Mouse (Mus musculus) heart, embryonic 12.5 days (tissue): Measurements from ENCODE around the gene Zscan2. TPM values are rescaled to one million over a fixed set of nuclear protein-coding genes. Genes with fewer than 3 reads are reported as not detected.

ENCODE experiments used
- ATAC-seq: fragments of 200-750 bp; cut with Nextera tagmentation; 2 replicates; pipeline ENCODE4 v1.8.0; 2017; ENCODE audit warnings: moderate TSS enrichment, moderate library complexity; ENCODE audit not compliant: insufficient number of reproducible peaks, low FRiP score
- H3K27ac ChIP-seq: fragments of 300-500 bp; sonication (generic); 2 replicates; pipeline ENCODE4 v1.5.1; 2016; ENCODE audit warnings: mild to moderate bottlenecking, moderate library complexity; ENCODE audit not compliant: poor library complexity, severe bottlenecking
- H3K27me3 ChIP-seq: fragments of 300-500 bp; sonication (generic); replicated peaks from 2 replicates; pipeline ENCODE4 v1.6.1; 2016; ENCODE audit warnings: mild to moderate bottlenecking, moderate library complexity
- H3K36me3 ChIP-seq: fragments of 300-500 bp; sonication (generic); 2 replicates; pipeline ENCODE4 v1.6.1; 2016; ENCODE audit warnings: mild to moderate bottlenecking, moderate library complexity
- H3K4me1 ChIP-seq: fragments of 300-500 bp; sonication (generic); replicated peaks from 2 replicates; pipeline ENCODE4 v1.6.1; 2016; ENCODE audit warnings: mild to moderate bottlenecking
- H3K4me2 ChIP-seq: fragments of 300-500 bp; sonication (generic); 2 replicates; pipeline ENCODE4 v1.6.1; 2016; ENCODE audit warnings: mild to moderate bottlenecking, moderate library complexity
- H3K4me3 ChIP-seq: fragments of 300-500 bp; sonication (generic); 2 replicates; pipeline ENCODE4 v1.5.1; 2016; ENCODE audit warnings: mild to moderate bottlenecking
- H3K9ac ChIP-seq: fragments of 300-500 bp; sonication (generic); 2 replicates; pipeline ENCODE4 v1.6.1; 2016; ENCODE audit warnings: mild to moderate bottlenecking, moderate library complexity
- H3K9me3 ChIP-seq: fragments of 300-500 bp; sonication (generic); replicated peaks from 2 replicates; pipeline ENCODE4 v1.6.1; 2016; ENCODE audit warnings: mild to moderate bottlenecking, moderate library complexity
- WGBS: fragments of 180-500 bp; shearing (Covaris S2); methylation state at CpG from one replicate; pipeline ENCODE4 v1.1.7; 2016; 5-methylcytosine and 5-hydroxymethylcytosine counted together
- polyA plus RNA-seq: library from polyadenylated mRNA; unstranded; fragments of >200 nt; fragmentation: Nextera tagmentation; extraction: Ambion mirVana; gene quantifications from 2 replicates; pipeline ENCODE4 v1.2.1, GENCODE M21; 2016

The Zscan2 gene
- polyA plus RNA-seq, 1 experiment from 2014 or later: 2.0 TPM

DNA sequence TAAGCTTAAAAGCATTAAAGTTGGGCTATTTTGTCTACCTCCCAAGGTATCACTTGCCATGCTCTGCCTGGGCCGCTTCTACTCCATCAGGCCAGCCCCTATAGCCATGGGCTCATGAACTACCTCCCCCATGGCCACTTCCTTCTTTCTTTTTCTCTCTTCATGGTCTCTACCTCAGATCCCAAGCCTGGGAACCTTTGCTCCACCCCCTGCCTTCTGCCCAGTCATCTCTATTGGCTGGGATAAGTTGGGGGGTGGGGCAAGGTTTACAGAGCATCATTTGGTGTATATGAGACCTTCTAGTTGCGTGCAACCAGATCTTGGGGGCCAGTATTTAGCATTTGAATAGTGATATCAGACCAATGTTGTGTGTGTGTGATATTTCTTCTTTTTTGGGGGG, 1.8 kb downstream of the Zscan2 start:
- H3K4me1 ChIP-seq: peaks cover 52% of the 10 kb centered on the region
- H3K4me3 ChIP-seq: no peak overlapping the region
- H3K27me3 ChIP-seq: no peaks in the 10 kb centered on the region
- H3K36me3 ChIP-seq: peaks cover 39% of the 10 kb centered on the region
- no peaks in the 10 kb centered on the region for H3K9me3 ChIP-seq
- no peak overlapping the region for H3K4me2 ChIP-seq
- 92% methylated on average over 2 of the region's 2 CpGs for WGBS
- H3K27ac ChIP-seq: no peak overlapping the region
- no peak overlapping the region for H3K9ac ChIP-seq
- no peak for ATAC-seq

GRCm38 (mm10) chr7:80863520-80863919, 2.8 kb downstream of the Zscan2 start:
- H3K9me3 ChIP-seq: no peaks in the 10 kb centered on the region
- H3K4me2 ChIP-seq: 0 out of 2 replicates have a peak overlapping the region, but pooled peaks have one; percentile 1
- no peak overlapping the region for H3K4me3 ChIP-seq
- H3K9ac ChIP-seq: no peak overlapping the region
- no peaks in the 10 kb centered on the region for H3K27me3 ChIP-seq
- H3K4me1 ChIP-seq: peaks cover 52% of the 10 kb centered on the region
- H3K27ac ChIP-seq: peak overlapping the region; percentile 55; the same call in 1 of the 2 replicates
- 83% methylated on average over 5 of the region's 5 CpGs for WGBS
- no peak for ATAC-seq
- peaks cover 49% of the 10 kb centered on the region for H3K36me3 ChIP-seq

GRCm38 (mm10) chr7:80864151-80864550, 3.4 kb downstream of the Zscan2 start:
- Histone ChIP-seq H3K27me3 (no peaks in the 10 kb centered on the region), H3K9ac (no peak overlapping the region), H3K4me1 (peaks cover 52% of the 10 kb centered on the region), H3K9me3 (no peaks in the 10 kb centered on the region), H3K36me3 (peaks cover 55% of the 10 kb centered on the region), H3K4me3 (no peak overlapping the region), H3K4me2 (no peak overlapping the region), H3K27ac (peak overlapping the region; percentile 55; the same call in 1 of the 2 replicates)
- no peak for ATAC-seq
- 73% methylated on average over 1 of the region's 1 CpGs for WGBS

- 53% methylated on average over 8 of the region's 8 CpGs for WGBS
- H3K27me3 ChIP-seq: no peaks in the 10 kb centered on the region
- 0 out of 2 replicates have a peak overlapping the region, but pooled peaks have one; percentile 4 for H3K9ac ChIP-seq
- peak overlapping the region; percentile 30; the same call in 1 of the 2 replicates for H3K4me2 ChIP-seq
- peak overlapping the region; percentile 50 for H3K27ac ChIP-seq
- ATAC-seq: 0 out of 2 replicates have a peak, but pooled peaks have one; percentile 12
- H3K4me3 ChIP-seq: no peak overlapping the region
- peaks cover 62% of the 10 kb centered on the region for H3K36me3 ChIP-seq
- H3K4me1 ChIP-seq: peaks cover 52% of the 10 kb centered on the region
- H3K9me3 ChIP-seq: no peaks in the 10 kb centered on the region
Observed at GRCm38 (mm10) chr7:80864831-80865230, 4.1 kb downstream of the Zscan2 start.

GRCm38 (mm10) chr7:80865521-80865920, 4.8 kb downstream of the Zscan2 start:
- Histone ChIP-seq H3K4me1 (peaks cover 48% of the 10 kb centered on the region), H3K4me3 (no peak overlapping the region), H3K9ac (no peak overlapping the region), H3K9me3 (no peaks in the 10 kb centered on the region), H3K36me3 (peaks cover 69% of the 10 kb centered on the region), H3K4me2 (0 out of 2 replicates have a peak overlapping the region, but pooled peaks have one; percentile 30), H3K27ac (peak overlapping the region; percentile 50), H3K27me3 (no peaks in the 10 kb centered on the region)
- WGBS: 84% methylated on average over 7 of the region's 7 CpGs
- ATAC-seq: no peak

DNA sequence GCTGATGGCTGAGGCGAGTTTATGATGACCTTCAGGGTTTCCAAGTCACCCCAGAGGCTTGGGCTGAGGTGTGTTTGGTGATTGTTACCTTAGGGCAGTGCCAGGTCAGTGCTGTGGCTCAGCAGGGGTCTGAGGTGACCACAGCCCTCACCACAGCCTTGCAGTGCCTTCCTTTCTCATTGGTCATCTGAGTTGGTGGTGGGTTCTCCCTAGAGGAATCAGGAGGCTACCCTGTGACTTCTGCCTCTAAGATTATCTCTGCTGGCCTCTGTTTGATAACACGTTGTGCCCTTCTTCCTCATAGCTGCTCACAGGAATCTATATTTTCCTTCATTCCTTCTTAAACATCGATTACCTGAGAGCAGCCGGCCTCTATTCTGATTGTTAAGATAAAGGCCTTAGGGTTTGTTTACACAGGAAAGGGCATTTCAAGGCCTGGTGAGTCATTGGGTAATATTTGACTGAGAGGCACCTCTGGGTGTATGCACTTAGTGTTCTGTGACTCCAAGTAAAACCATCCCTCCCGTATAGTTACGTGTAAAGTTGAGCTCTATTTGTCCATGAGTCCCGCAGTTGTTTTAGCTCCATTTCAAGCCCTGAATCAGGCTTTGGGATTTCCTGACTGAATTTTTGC, 5.9 kb downstream of the Zscan2 start:
- no peak overlapping the region for H3K4me3 ChIP-seq
- peaks cover 46% of the 10 kb centered on the region for H3K4me1 ChIP-seq
- WGBS: 63% methylated on average over 7 of the region's 7 CpGs
- H3K27me3 ChIP-seq: no peaks in the 10 kb centered on the region
- ATAC-seq: no peak
- no peak overlapping the region for H3K4me2 ChIP-seq
- no peaks in the 10 kb centered on the region for H3K9me3 ChIP-seq
- H3K9ac ChIP-seq: no peak overlapping the region
- no peak overlapping the region; the same call in 1 of the 2 replicates for H3K27ac ChIP-seq
- peaks cover 79% of the 10 kb centered on the region for H3K36me3 ChIP-seq

DNA sequence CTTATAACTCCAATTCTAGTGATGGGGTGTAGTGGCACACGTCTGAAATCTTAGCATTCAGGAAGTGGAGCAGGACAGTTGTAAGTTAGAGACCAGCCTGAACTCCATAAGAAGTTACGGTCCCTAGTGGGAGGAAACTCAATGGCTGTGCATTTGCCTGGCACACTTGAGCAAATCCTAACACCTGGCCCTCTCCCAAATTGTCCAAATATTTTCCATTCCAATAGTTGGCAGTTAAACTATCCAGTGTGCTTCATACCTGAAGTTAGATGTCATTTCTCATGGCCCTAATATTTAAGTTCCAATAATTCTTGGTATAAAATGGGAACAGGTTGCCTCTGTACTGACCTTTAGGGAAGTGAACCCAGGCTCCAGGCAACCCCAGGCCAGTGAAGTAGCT, 8.0 kb downstream of the Zscan2 start:
- Histone ChIP-seq H3K9ac (no peak overlapping the region), H3K27me3 (no peaks in the 10 kb centered on the region), H3K9me3 (no peaks in the 10 kb centered on the region), H3K27ac (no peak overlapping the region), H3K4me1 (peaks cover 28% of the 10 kb centered on the region), H3K36me3 (peaks cover 88% of the 10 kb centered on the region), H3K4me3 (no peak overlapping the region), H3K4me2 (no peak overlapping the region)
- 78% methylated on average over 2 of the region's 2 CpGs for WGBS
- no peak for ATAC-seq

- Histone ChIP-seq H3K4me3 (no peak overlapping the region), H3K27me3 (0 out of 2 replicates have a peak, but pooled peaks cover 10% of the 10 kb centered on the region)
Observed at GRCm38 (mm10) chr7:80873038-80873437, 12.3 kb downstream of the Zscan2 start.

GRCm38 (mm10) chr7:80873631-80874030, 12.9 kb downstream of the Zscan2 start:
- no peak for ATAC-seq
- 0 out of 2 replicates have a peak, but pooled peaks cover 10% of the 10 kb centered on the region for H3K27me3 ChIP-seq
- peaks cover 93% of the 10 kb centered on the region for H3K36me3 ChIP-seq
- H3K9me3 ChIP-seq: no peaks in the 10 kb centered on the region
- no peak overlapping the region for H3K27ac ChIP-seq
- 90% methylated on average over 2 of the region's 2 CpGs for WGBS
- no peak overlapping the region for H3K4me3 ChIP-seq
- no peak overlapping the region for H3K4me2 ChIP-seq
- no peaks in the 10 kb centered on the region for H3K4me1 ChIP-seq
- no peak overlapping the region for H3K9ac ChIP-seq

More at GRCm38 (mm10) chr7:80873038-80873437, 12.3 kb downstream of the Zscan2 start:
- no peak for ATAC-seq
- H3K9ac ChIP-seq: no peak overlapping the region
- no peaks in the 10 kb centered on the region for H3K9me3 ChIP-seq
- H3K36me3 ChIP-seq: peaks cover 95% of the 10 kb centered on the region
- no peak overlapping the region for H3K27ac ChIP-seq
- no peaks in the 10 kb centered on the region for H3K4me1 ChIP-seq
- H3K4me2 ChIP-seq: no peak overlapping the region
- WGBS: 91% methylated on average over 5 of the region's 5 CpGs

- no peak overlapping the region for H3K4me3 ChIP-seq
- 0 out of 2 replicates have a peak, but pooled peaks cover 10% of the 10 kb centered on the region for H3K27me3 ChIP-seq
- WGBS: 49% methylated on average over 37 of the region's 37 CpGs
- H3K9me3 ChIP-seq: no peaks in the 10 kb centered on the region
- no peak overlapping the region for H3K27ac ChIP-seq
- no peak for ATAC-seq
- H3K9ac ChIP-seq: no peak overlapping the region
- peaks cover 72% of the 10 kb centered on the region for H3K36me3 ChIP-seq
- H3K4me2 ChIP-seq: no peak overlapping the region
- no peaks in the 10 kb centered on the region for H3K4me1 ChIP-seq
Observed at GRCm38 (mm10) chr7:80875727-80876126, 15.0 kb downstream of the Zscan2 start.

DNA sequence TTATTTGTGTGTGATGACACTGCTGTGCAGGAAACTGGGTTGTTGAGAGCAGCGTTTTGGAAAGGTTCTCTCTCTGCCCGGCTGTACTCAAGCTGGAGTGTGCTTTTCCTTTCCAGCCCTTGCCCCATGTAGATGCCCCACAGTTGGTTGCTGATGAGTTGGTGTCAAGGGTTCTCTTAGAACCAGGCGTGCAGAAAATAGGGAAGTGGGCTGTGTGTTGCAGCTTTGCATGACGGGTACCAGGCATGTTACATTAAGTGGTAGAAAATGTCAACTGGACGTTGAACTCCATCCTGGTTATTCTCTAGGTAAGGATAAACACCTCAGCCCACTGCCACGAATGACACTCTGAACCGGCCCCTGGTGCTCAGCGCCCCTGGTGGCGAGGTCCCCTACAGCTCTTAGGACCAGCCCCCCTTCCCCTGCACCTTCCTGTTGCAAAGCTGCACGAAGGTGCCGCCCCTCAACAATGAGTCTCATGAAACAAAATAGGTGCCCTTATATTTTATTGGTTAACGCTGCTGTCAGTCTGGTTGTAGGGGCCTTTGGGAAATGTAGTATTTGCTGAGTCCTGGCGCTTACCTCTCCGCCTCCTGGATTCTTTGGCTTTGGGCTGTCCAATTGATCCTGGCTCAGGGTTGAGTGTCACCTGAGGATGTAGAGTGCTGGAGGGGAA, 22.2 kb downstream of the Zscan2 start:
- Histone ChIP-seq H3K36me3 (peaks cover 4% of the 10 kb centered on the region), H3K27me3 (no peaks in the 10 kb centered on the region), H3K4me1 (peaks cover 8% of the 10 kb centered on the region; the same call in 1 of the 2 replicates), H3K27ac (no peak overlapping the region), H3K9me3 (no peaks in the 10 kb centered on the region), H3K9ac (peak overlapping the region; percentile 4; the same call in 1 of the 2 replicates), H3K4me3 (peak overlapping the region; percentile 16; the same call in 1 of the 2 replicates), H3K4me2 (peak overlapping the region; percentile 51)
- WGBS: 24% methylated on average over 14 of the region's 14 CpGs
- ATAC-seq: peak; percentile 65
